Mouse (Mus musculus) bone marrow, adult 2 months (tissue): ENCODE results near the gene Eif5. TPM values are rescaled to one million over a fixed set of nuclear protein-coding genes. Genes with fewer than 3 reads are reported as not detected.
"Not testable (repeated sequence)": the region's sequence is repeated elsewhere in the genome, so short reads cannot be mapped to it uniquely, and the experiment has no call there.

Source experiments
- H3K27ac ChIP-seq: fragments of 200-500 bp; 2 replicates; pipeline ENCODE4 v1.5.1; 2012; ENCODE audit warnings: low read depth, mild to moderate bottlenecking, control low read depth, inconsistent platforms, low read length; ENCODE audit not compliant: control insufficient read depth, poor library complexity, insufficient read depth
- H3K4me1 ChIP-seq: fragments of 200-500 bp; 2 replicates; pipeline ENCODE4 v1.6.1; 2011; ENCODE audit warnings: low read length; ENCODE audit not compliant: control insufficient read depth, insufficient read depth
- H3K4me3 ChIP-seq: fragments of 200-500 bp; replicated peaks from 2 replicates; pipeline ENCODE3; 2011; ENCODE audit warnings: mild to moderate bottlenecking, low read depth, low read length, control low read depth; ENCODE audit not compliant: control insufficient read depth
- CTCF ChIP-seq: fragments of 200-500 bp; IDR thresholded peaks from 2 replicates; pipeline ENCODE4 v1.5.1; 2011; ENCODE audit warnings: low read length, control low read depth; ENCODE audit not compliant: control insufficient read depth, insufficient read depth
- POLR2A ChIP-seq: fragments of 200-500 bp; IDR thresholded peaks from 2 replicates; pipeline ENCODE4 v1.6.1; 2011; ENCODE audit warnings: low read depth, mild to moderate bottlenecking, control low read depth, low read length, borderline replicate concordance; ENCODE audit not compliant: control insufficient read depth
- WGBS: fragments of 180-500 bp; shearing (Covaris S2); methylation state at CpG from one replicate; pipeline ENCODE4 v1.1.7; 2018; 5-methylcytosine and 5-hydroxymethylcytosine counted together
- polyA plus RNA-seq: library from polyadenylated mRNA; stranded (reverse); fragments of >200 nt; gene quantifications from 2 replicates; pipeline ENCODE4 v1.2.4, GENCODE M21; 2011; ENCODE audit warnings: low replicate concordance; ENCODE audit not compliant: missing spikeins, insufficient read depth, insufficient read length

The Eif5 gene
- polyA plus RNA-seq, 1 experiment: 257 TPM

- no peak for TF ChIP-seq POLR2A
- TF ChIP-seq CTCF: peak; percentile 95
- WGBS: 6% methylated on average over 12 of the region's 12 CpGs
- no peak overlapping the region for H3K27ac ChIP-seq
- H3K4me3 ChIP-seq: no peak overlapping the region
- peaks cover 5% of the 10 kb centered on the region for H3K4me1 ChIP-seq
Observed at GRCm38 (mm10) chr12:111504904-111505303, 32.9 kb upstream of the Eif5 start.

GRCm38 (mm10) chr12:111507001-111507400, 30.8 kb upstream of the Eif5 start:
- TF ChIP-seq CTCF (no peak), POLR2A (no peak)
- WGBS: 67% methylated on average over 5 of the region's 5 CpGs
- H3K4me1 ChIP-seq: peaks cover 5% of the 10 kb centered on the region
- H3K27ac ChIP-seq: no peak overlapping the region
- no peak overlapping the region for H3K4me3 ChIP-seq

GRCm38 (mm10) chr12:111507962-111508361, 29.9 kb upstream of the Eif5 start:
- 83% methylated on average over 10 of the region's 10 CpGs for WGBS
- TF ChIP-seq POLR2A (no peak), CTCF (no peak)
- peaks cover 5% of the 10 kb centered on the region for H3K4me1 ChIP-seq
- no peak overlapping the region for H3K4me3 ChIP-seq
- H3K27ac ChIP-seq: no peak overlapping the region

GRCm38 (mm10) chr12:111508438-111508837, 29.4 kb upstream of the Eif5 start:
- H3K4me1 ChIP-seq, H3K27ac ChIP-seq: not testable (repeated sequence)
- WGBS: 74% methylated on average over 3 of the region's 3 CpGs
- H3K4me3 ChIP-seq: peak overlapping the region; percentile 38

GRCm38 (mm10) chr12:111512572-111513063, 25.2 kb upstream of the Eif5 start:
- TF ChIP-seq POLR2A (no peak), CTCF (no peak)
- peaks cover 1% of the 10 kb centered on the region; the same call in 1 of the 2 replicates for H3K4me1 ChIP-seq
- no peak overlapping the region for H3K27ac ChIP-seq
- WGBS: 82% methylated on average over 12 of the region's 12 CpGs
- no peak overlapping the region for H3K4me3 ChIP-seq

GRCm38 (mm10) chr12:111513673-111514072, 24.1 kb upstream of the Eif5 start:
- peaks cover 1% of the 10 kb centered on the region; the same call in 1 of the 2 replicates for H3K4me1 ChIP-seq

GRCm38 (mm10) chr12:111514231-111514792, 23.5 kb upstream of the Eif5 start:
- WGBS: 76% methylated on average over 7 of the region's 7 CpGs
- peaks cover 1% of the 10 kb centered on the region; the same call in 1 of the 2 replicates for H3K4me1 ChIP-seq
- peak overlapping the region; percentile 67 for H3K4me3 ChIP-seq
- peak overlapping the region; percentile 39 for H3K27ac ChIP-seq
- TF ChIP-seq CTCF (no peak), POLR2A (no peak)

More at GRCm38 (mm10) chr12:111513673-111514072, 24.1 kb upstream of the Eif5 start:
- WGBS: 83% methylated on average over 5 of the region's 5 CpGs
- Histone ChIP-seq H3K4me3 (no peak overlapping the region), H3K27ac (no peak overlapping the region)
- no peak for TF ChIP-seq POLR2A
- TF ChIP-seq CTCF: no peak

- WGBS: 47% methylated on average over 7 of the region's 7 CpGs
- TF ChIP-seq POLR2A (no peak), CTCF (no peak)
- peaks cover 1% of the 10 kb centered on the region; the same call in 1 of the 2 replicates for H3K4me1 ChIP-seq
- peak overlapping the region; percentile 67 for H3K4me3 ChIP-seq
- H3K27ac ChIP-seq: peak overlapping the region; percentile 39
Observed at GRCm38 (mm10) chr12:111514874-111515649, 22.8 kb upstream of the Eif5 start.
